Comparison of ENCODE assay signal across 18 mouse cellular contexts in the genomic region with DNA sequence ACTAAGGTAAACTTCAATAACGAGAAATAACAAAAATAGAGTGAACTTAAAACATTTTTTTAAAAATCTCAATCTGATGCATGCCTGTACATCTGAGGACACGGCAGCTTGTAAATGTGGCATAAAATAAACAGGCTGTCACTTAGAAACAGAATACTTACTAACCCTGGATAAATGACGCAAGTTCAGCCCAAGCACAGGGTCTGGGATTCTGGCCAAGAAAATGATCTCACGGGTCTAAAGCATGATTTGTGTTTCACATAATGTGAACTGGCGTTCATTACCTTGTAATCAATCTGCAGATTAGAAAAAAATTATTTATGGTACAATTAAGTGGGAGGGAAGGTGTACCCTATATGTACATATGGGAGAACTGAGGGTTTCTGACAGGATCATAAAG.
A peak's percentile ranks its signal among the peaks of the same experiment; 100 is the strongest.
DNase-seq lines count a peak whose midpoint lies in the region; ATAC-seq lines count a peak whose summit lies in the region.
"Had no signal": no experiment of that assay in that cellular context is flagged by ENCODE, and none has a peak within 500 bp of the region (broad histone marks: within the 10 kb centered on the region; RNA-seq: fewer than 3 reads in every experiment).

No protein-coding gene starts in this region.

- DNase-seq in adrenal gland, adult 8-10 months = peak; percentile 4
- DNase-seq in adrenal gland, adult 18-20 months (ENCODE audit: low spot score in 2 of 2) = no peak
- peak; percentile 11 for DNase-seq in layer of hippocampus, adult 11-12 months (ENCODE audit: low spot score)
- DNase-seq in layer of hippocampus, postnatal 25 days (ENCODE audit: extremely low spot score in 1 of 2, low spot score in 1 of 2) = no peak
- peak; percentile 44 for DNase-seq in adrenal gland, postnatal 14 days
- no peak for DNase-seq in kidney, postnatal 14 days
- DNase-seq: cerebellum, adult 11 months; cerebellum, postnatal 36 days; heart, adult 2 months; kidney, adult 9 months; thymus, postnatal 25 days had no signal

- no peak overlapping the region for H3K4me2 ChIP-seq in limb, embryonic 13.5 days (replicated peaks)
- H3K4me2 ChIP-seq: embryonic facial prominence, embryonic 13.5 days; liver, embryonic 12.5 days had no signal

- peak; percentile 64; the same call in 1 of the 2 replicates for ATAC-seq in limb, embryonic 13.5 days (ENCODE audit: low FRiP score, low read depth)
- no peak for ATAC-seq in monocyte, adult 5-6 weeks (replicated peaks; ENCODE audit: insufficient number of reproducible peaks, low FRiP score, low TSS enrichment, poor library complexity, severe bottlenecking)
- ATAC-seq: liver, embryonic 12.5 days; lung, postnatal 0 days had no signal

- H3K27me3 ChIP-seq in limb, embryonic 13.5 days = no peaks in the 10 kb centered on the region
- H3K27me3 ChIP-seq: embryonic facial prominence, embryonic 13.5 days; liver, embryonic 12.5 days; megakaryocyte, embryonic 14.5 days had no signal

- 28% methylated on average over 5 of the region's 5 CpGs for WGBS in limb, embryonic 13.5 days

- H3K36me3 ChIP-seq in limb, embryonic 13.5 days = no peaks in the 10 kb centered on the region
- H3K36me3 ChIP-seq: embryonic facial prominence, embryonic 13.5 days; forebrain, embryonic 10.5 days; liver, embryonic 12.5 days had no signal

- H3K4me3 ChIP-seq in limb, embryonic 13.5 days = no peak overlapping the region
- H3K4me3 ChIP-seq: embryonic facial prominence, embryonic 13.5 days; forebrain, embryonic 10.5 days; heart, adult 2 months; liver, embryonic 12.5 days; megakaryocyte, embryonic 14.5 days had no signal

- H3K9me3 ChIP-seq in limb, embryonic 13.5 days = no peaks in the 10 kb centered on the region
- H3K9me3 ChIP-seq: embryonic facial prominence, embryonic 13.5 days; forebrain, embryonic 10.5 days; liver, embryonic 12.5 days; megakaryocyte, embryonic 14.5 days had no signal

- no peak overlapping the region for H3K27ac ChIP-seq in limb, embryonic 13.5 days
- H3K27ac ChIP-seq: embryonic facial prominence, embryonic 13.5 days; forebrain, embryonic 10.5 days; heart, adult 2 months; liver, embryonic 12.5 days had no signal

- no peak overlapping the region for H3K9ac ChIP-seq in limb, embryonic 13.5 days
- H3K9ac ChIP-seq: embryonic facial prominence, embryonic 13.5 days; liver, embryonic 12.5 days had no signal

- H3K4me1 ChIP-seq in limb, embryonic 13.5 days = no peaks in the 10 kb centered on the region
- H3K4me1 ChIP-seq: embryonic facial prominence, embryonic 13.5 days; forebrain, embryonic 10.5 days; liver, embryonic 12.5 days; megakaryocyte, embryonic 14.5 days had no signal

Comparison
In these comparisons a context has a peak if more than half of its experiments do, and no peak if none do; other contexts are left out.
1. DNase-seq: peak in adrenal gland, adult 8-10 months (single experiment), layer of hippocampus, adult 11-12 months (single experiment) and adrenal gland, postnatal 14 days (single experiment); none in adrenal gland, adult 18-20 months (0 of 2), layer of hippocampus, postnatal 25 days (0 of 2) and kidney, postnatal 14 days (single experiment).